Comparison of ENCODE assay signal across 17 mouse cellular contexts in genomic region chr5:118426673-118427072, GRCm38 (mm10).
DNase-seq lines count a peak whose midpoint lies in the region; TF ChIP-seq lines count a peak whose summit lies in the region.
"Had no signal": no experiment of that assay in that cellular context is flagged by ENCODE, and none has a peak within 500 bp of the region (broad histone marks: within the 10 kb centered on the region; RNA-seq: fewer than 3 reads in every experiment).

No protein-coding gene starts in this region.

- no peak overlapping the region for H3K9ac ChIP-seq in heart, adult 2 months (ENCODE audit: low read depth, low read length)
- H3K9ac ChIP-seq: hindbrain, embryonic 15.5 days; kidney, embryonic 15.5 days; limb, embryonic 13.5 days; liver, embryonic 15.5 days; neural tube, embryonic 13.5 days had no signal

- peaks cover 8% of the 10 kb centered on the region for H3K4me1 ChIP-seq in heart, adult 2 months (ENCODE audit: control insufficient read depth, insufficient read depth, low read length)

- no peak overlapping the region for H3K4me3 ChIP-seq in heart, adult 2 months
- H3K4me3 ChIP-seq: embryonic facial prominence, embryonic 10.5 days; erythroblast, embryonic 14.5 days; hindbrain, embryonic 15.5 days; kidney, embryonic 15.5 days; limb, embryonic 13.5 days; liver, embryonic 15.5 days; neural tube, embryonic 13.5 days had no signal

- 69% methylated on average over 5 of the region's 5 CpGs for WGBS in heart, adult 2 months

- no peaks in the 10 kb centered on the region for H3K36me3 ChIP-seq in heart, adult 2 months (ENCODE audit: control insufficient read depth, insufficient read depth, low read length)
- H3K36me3 ChIP-seq: embryonic facial prominence, embryonic 10.5 days; hindbrain, embryonic 15.5 days; kidney, embryonic 15.5 days; limb, embryonic 13.5 days; liver, embryonic 15.5 days; neural tube, embryonic 13.5 days had no signal

- H3K79me2 ChIP-seq in heart, adult 2 months (replicated peaks; ENCODE audit: control insufficient read depth, insufficient read depth, low read length): no peaks in the 10 kb centered on the region

- TF ChIP-seq POLR2A in heart, adult 2 months (IDR thresholded peaks at IDR 0.05; ENCODE audit: insufficient read depth, low read depth, low read length): no peak

- intact Hi-C loops in left cerebral cortex, postnatal 36 days (cut with DNase I): loop anchor here (2.0 kb wide), 1 partner anchor 88 kb away; no protein-coding TSS in a partner anchor
- intact Hi-C loops in heart, adult 2 months (cut with DNase I): loop anchor here (5.0 kb wide), 1 partner anchor 94 kb away; no protein-coding TSS in a partner anchor

- TF ChIP-seq EP300 in heart, adult 2 months (IDR thresholded peaks at IDR 0.05; ENCODE audit: insufficient read depth, low read depth, low read length): no peak

- peak; percentile 46 for DNase-seq in cerebellum, adult 9-11 months
- no peak for DNase-seq in cerebellum, adult 8-10 months
- DNase-seq in layer of hippocampus, adult 18-20 months (ENCODE audit: low spot score in 2 of 2): peak; percentile 39 to 78
- DNase-seq in layer of hippocampus, postnatal 25 days (ENCODE audit: extremely low spot score in 1 of 2, low spot score in 1 of 2): no peak
- DNase-seq in right cerebral cortex, postnatal 25 days: peak; percentile 47
- no peak for DNase-seq in right cerebral cortex, postnatal 10 days (ENCODE audit: low spot score in 2 of 2)
- peak; percentile 49 to 71 for DNase-seq in left cerebral cortex, postnatal 36 days (ENCODE audit: low spot score in 2 of 2)
- no peak for DNase-seq in heart, adult 2 months
- DNase-seq: adrenal gland, adult 2 months; heart, postnatal 14 days had no signal

- no peaks in the 10 kb centered on the region for H3K27me3 ChIP-seq in heart, adult 2 months (ENCODE audit: control insufficient read depth, insufficient read depth, low read length)
- H3K27me3 ChIP-seq: hindbrain, embryonic 15.5 days; limb, embryonic 13.5 days had no signal

- H3K27ac ChIP-seq in heart, adult 2 months: no peak overlapping the region
- H3K27ac ChIP-seq: embryonic facial prominence, embryonic 10.5 days; hindbrain, embryonic 15.5 days; kidney, embryonic 15.5 days; limb, embryonic 13.5 days; liver, embryonic 15.5 days; neural tube, embryonic 13.5 days had no signal

- TF ChIP-seq CTCF in heart, adult 2 months (IDR thresholded peaks at IDR 0.05): no peak

Comparison
In these comparisons a context has a peak if more than half of its experiments do, and no peak if none do; other contexts are left out.
1. DNase-seq: peak in cerebellum, adult 9-11 months (single experiment), layer of hippocampus, adult 18-20 months (2 of 2), right cerebral cortex, postnatal 25 days (single experiment) and left cerebral cortex, postnatal 36 days (2 of 2); none in cerebellum, adult 8-10 months (single experiment), layer of hippocampus, postnatal 25 days (0 of 2), right cerebral cortex, postnatal 10 days (0 of 2) and heart, adult 2 months (0 of 2).